Mouse (Mus musculus) small intestine, adult 2 months (tissue): ENCODE results near the gene Kncn.

Experiments
- CTCF ChIP-seq: fragments of 200-500 bp; IDR thresholded peaks from 2 replicates; pipeline ENCODE4 v1.5.1; 2012; ENCODE audit warnings: low read depth, mild to moderate bottlenecking, control low read depth, inconsistent platforms, low read length, moderate library complexity, mixed read lengths; ENCODE audit not compliant: insufficient replicate concordance, insufficient read length; ENCODE audit errors: extremely low read depth
- POLR2A ChIP-seq: fragments of 200-500 bp; IDR thresholded peaks from 2 replicates; pipeline ENCODE4 v1.6.1; 2012; ENCODE audit warnings: low read depth, mild to moderate bottlenecking, control low read depth, inconsistent platforms, low read length, moderate library complexity

DNA sequence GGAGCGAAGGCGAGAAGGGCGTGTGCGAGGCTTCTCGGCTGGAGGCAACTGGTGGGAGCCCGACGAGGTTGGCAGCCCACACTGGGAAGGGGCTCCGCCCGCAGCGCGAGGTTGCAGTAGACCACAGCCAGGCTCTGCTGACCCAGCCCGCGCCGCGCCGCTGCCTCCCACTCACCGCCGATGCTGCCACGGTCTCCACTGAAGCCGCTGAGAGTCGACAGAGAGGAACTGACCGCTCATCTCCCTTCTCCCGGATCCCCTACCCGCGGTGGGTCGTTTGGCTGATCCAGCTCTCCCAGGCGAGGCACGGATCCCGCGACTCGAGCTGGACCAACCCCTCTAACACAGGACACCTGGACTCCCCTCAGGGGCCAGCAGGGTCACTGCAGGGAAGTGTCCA lies 6.4 kb downstream of the Kncn start, which contains the start of gene 6430628N08Rik:
- TF ChIP-seq POLR2A (no peak), CTCF (no peak)
